Mouse (Mus musculus): ENCODE measurements around the gene Wwc1. TPM values are rescaled to one million over a fixed set of nuclear protein-coding genes. Genes with fewer than 3 reads are reported as not detected.

The Wwc1 gene
- 15.6 and 22.3 TPM in 2 replicates for polyA plus RNA-seq (2021; fragmentation: Nextera tagmentation)
- long read RNA-seq, experiment 1, full-length matches to known transcripts, result 13 of 111 reads
- long read RNA-seq, experiment 1, partial matches to known transcripts, result 87 of 111 reads
- long read RNA-seq, experiment 1, other reads (novel, unspliced or antisense), result 11 of 111 reads
- long read RNA-seq, experiment 2, full-length matches to known transcripts, result 1 of 92 reads
- long read RNA-seq, experiment 2, partial matches to known transcripts, result 88 of 92 reads
- long read RNA-seq, experiment 2, other reads (novel, unspliced or antisense), result 3 of 92 reads

GRCm38 (mm10) chr11:35980411-35980917, at the start of gene Wwc1:
TSS of gene Wwc1 (minus strand) at chr11:35980527.

DNA sequence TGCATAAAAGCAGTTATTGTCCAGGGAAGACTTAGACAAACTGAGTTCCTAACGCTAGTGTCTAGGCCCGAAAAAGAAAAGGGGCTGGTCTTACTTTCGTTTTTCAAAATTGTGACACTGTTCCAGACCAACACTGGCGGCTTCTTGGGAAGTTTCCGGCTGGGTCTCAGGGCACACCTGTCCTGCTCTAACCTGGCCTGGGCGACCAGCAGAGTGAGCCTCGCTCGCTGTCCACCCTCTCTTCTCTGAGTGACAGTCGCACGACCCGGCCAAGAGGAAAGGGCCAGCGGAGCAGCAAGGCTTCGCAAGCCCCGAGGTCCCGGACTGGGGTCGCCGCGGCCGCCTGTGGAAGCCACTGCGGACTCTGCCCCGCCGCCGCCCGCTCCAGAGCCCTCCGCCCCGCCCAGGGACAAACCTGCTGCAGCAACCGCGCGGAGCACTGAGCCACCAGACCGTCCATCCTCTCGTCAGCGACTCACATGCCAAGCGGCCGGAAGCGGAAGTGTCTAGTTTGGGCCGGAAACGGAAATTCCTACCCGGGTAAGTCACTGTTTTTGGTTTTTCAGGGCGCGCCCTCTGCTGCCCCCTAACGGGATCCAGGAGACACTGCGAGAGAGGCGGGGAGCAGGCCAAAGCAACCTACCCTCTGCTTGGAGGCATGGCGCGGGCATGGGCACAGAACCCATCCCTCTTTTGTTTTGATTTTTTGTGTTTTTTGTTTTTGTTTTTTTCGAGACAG, 146.1 kb downstream of the Wwc1 start, which contains the start of gene Rars:
Rars (minus strand) TSS at position 485 of the 739 bp plus-strand sequence.

DNA sequence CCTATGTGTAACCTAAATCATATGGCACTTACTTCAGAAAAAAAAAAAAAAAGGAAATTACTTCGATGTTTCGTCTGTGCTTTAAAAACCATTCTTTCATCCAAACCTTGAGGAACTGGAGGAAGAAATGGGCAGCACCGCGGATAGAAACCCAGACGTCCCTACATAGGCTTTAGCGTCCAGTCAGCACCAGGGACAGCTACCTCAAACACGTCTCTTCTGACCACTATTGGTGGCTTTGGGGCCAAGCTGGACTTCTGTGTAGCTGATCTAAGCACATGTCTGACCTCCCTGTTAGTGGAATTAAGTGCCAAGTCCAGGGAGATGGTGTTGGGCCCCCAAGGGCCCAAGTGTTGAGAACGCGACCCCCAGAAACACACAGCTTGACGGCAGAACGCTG, 181.5 kb downstream of the Wwc1 start, which contains the start of gene Fbll1:
Fbll1 (minus strand) TSS at position 11 of the 400 bp plus-strand sequence.

Other genes with a start within 250 kb of the Wwc1 start
- 4.1 and 4.2 TPM in 2 replicates for gene Pank3, start 211.0 kb downstream of the Wwc1 start, polyA plus RNA-seq (2021; fragmentation: Nextera tagmentation)
- 9.1 and 10.7 TPM in 2 replicates for gene Fbll1, start 181.6 kb downstream of the Wwc1 start, polyA plus RNA-seq (2021; fragmentation: Nextera tagmentation)
- 30.9 and 41.4 TPM in 2 replicates for gene Rars, start 146.0 kb downstream of the Wwc1 start, polyA plus RNA-seq (2021; fragmentation: Nextera tagmentation)